Mouse (Mus musculus) forebrain, embryonic 15.5 days (tissue): ENCODE results near the gene 1700061G19Rik. TPM values are rescaled to one million over a fixed set of nuclear protein-coding genes. Genes with fewer than 3 reads are reported as not detected.

Experiments used
- ATAC-seq: fragments of 200-750 bp; cut with Nextera tagmentation; replicated peaks from 2 replicates; pipeline ENCODE4 v1.8.0; 2017; ENCODE audit warnings: mild to moderate bottlenecking, moderate TSS enrichment, moderate library complexity
- H3K27ac ChIP-seq: fragments of 300-500 bp; sonication (generic); replicated peaks from 2 replicates; pipeline ENCODE4 v1.5.1; 2015; ENCODE audit warnings: mild to moderate bottlenecking, inconsistent platforms
- H3K27me3 ChIP-seq: fragments of 300-500 bp; sonication (generic); 2 replicates; pipeline ENCODE4 v1.6.1; 2015; ENCODE audit warnings: inconsistent platforms
- H3K36me3 ChIP-seq: fragments of 300-500 bp; sonication (generic); 2 replicates; pipeline ENCODE4 v1.6.1; 2015; ENCODE audit warnings: mild to moderate bottlenecking, inconsistent platforms
- H3K4me1 ChIP-seq: fragments of 300-500 bp; sonication (generic); 2 replicates; pipeline ENCODE4 v1.6.1; 2015; ENCODE audit warnings: inconsistent platforms
- H3K4me2 ChIP-seq: fragments of 300-500 bp; sonication (generic); replicated peaks from 2 replicates; pipeline ENCODE4 v1.6.1; 2015; ENCODE audit warnings: mild to moderate bottlenecking, inconsistent platforms
- H3K4me3 ChIP-seq: fragments of 300-500 bp; sonication (generic); 2 replicates; pipeline ENCODE4 v1.5.1; 2015; ENCODE audit warnings: mild to moderate bottlenecking, inconsistent platforms
- H3K9ac ChIP-seq: fragments of 300-500 bp; sonication (generic); replicated peaks from 2 replicates; pipeline ENCODE4 v1.6.1; 2015; ENCODE audit warnings: mild to moderate bottlenecking, inconsistent platforms
- H3K9me3 ChIP-seq: fragments of 300-500 bp; sonication (generic); 2 replicates; pipeline ENCODE4 v1.6.1; 2016; ENCODE audit warnings: inconsistent platforms
- WGBS: fragments of 180-500 bp; shearing (Covaris S2); methylation state at CpG from one replicate; pipeline ENCODE4 v1.1.7; 2015; ENCODE audit warnings: mixed read lengths; 5-methylcytosine and 5-hydroxymethylcytosine counted together
- polyA plus RNA-seq: library from polyadenylated mRNA; unstranded; fragments of >200 nt; fragmentation: Nextera tagmentation; extraction: Ambion mirVana; gene quantifications from 2 replicates; pipeline ENCODE4 v1.2.1, GENCODE M21; 2015

The 1700061G19Rik gene
- polyA plus RNA-seq, 1 experiment from 2014 or later = 0.50 TPM

DNA sequence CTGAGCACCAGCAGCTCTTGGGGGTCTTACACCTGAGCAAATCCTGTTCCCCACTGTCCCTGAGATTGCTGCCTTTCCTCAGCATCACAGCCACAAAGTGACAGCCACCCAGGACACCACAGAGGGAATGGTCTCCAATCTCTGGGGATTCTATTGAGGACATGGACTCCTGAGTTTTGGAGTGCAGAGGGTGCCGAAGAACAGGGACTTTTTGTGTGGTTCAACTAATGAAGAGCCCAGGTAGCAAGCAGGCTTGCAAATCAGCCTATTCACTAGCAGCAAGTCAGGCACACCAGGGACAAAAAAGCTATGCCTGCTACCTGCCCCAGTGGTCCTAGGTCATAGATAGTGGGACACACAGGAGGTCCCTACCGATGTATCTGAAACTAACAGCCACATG is 58.1 kb downstream of the 1700061G19Rik start:
- ATAC-seq = no peak
- H3K27me3 ChIP-seq = no peaks in the 10 kb centered on the region
- H3K4me1 ChIP-seq = peaks cover 48% of the 10 kb centered on the region
- H3K36me3 ChIP-seq = no peaks in the 10 kb centered on the region
- H3K27ac ChIP-seq = no peak overlapping the region
- WGBS = 87% methylated on average over 2 of the region's 2 CpGs
- H3K4me3 ChIP-seq = peak overlapping the region; percentile 94; the same call in 1 of the 2 replicates
- peak overlapping the region; percentile 74 for H3K4me2 ChIP-seq
- H3K9me3 ChIP-seq = no peaks in the 10 kb centered on the region
- 0 out of 2 replicates have a peak overlapping the region, but pooled peaks have one; percentile 97 for H3K9ac ChIP-seq

DNA sequence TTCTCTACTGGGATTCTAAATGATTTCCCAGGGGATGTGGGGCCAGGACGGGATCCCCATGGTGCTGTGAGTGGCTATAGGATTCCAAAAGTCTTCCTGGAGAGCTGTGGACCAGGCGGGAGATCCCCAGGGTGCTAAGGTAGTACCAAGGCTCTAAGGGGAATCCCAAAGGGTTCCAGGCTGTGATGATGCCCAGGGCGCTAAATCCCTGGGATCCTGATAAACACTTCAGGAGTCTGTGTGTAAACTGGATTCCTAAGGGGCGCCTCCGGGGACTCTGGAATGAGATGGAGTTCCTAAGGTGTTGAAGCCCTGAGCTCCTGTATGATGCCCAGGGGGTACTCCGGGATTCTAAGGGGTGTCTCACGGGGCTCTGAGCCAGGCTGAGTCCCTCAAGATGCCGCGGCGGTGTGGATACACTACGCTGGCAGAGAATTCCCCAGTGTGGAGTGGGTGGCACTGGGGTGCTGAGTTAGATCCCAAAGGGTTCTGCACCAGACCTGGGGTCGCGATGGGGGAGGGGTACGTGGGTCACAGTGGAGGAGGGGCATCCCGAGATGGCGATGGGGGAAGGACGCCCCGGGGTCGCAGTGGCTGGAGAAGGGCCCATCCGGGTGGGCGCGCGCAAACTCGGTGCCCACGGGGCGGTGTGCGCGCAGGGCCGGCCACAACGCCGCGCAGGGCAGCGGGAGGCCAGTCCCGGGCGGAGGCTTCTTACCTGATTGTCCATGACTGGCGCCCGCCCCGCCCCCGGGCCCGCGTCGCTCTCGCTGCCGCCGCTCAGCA is 59.5 kb downstream of the 1700061G19Rik start:
- Histone ChIP-seq H3K4me1 (peaks cover 41% of the 10 kb centered on the region), H3K36me3 (no peaks in the 10 kb centered on the region), H3K27me3 (no peaks in the 10 kb centered on the region), H3K27ac (peak overlapping the region; percentile 78), H3K4me3 (peak overlapping the region; percentile 94), H3K4me2 (peak overlapping the region; percentile 74), H3K9me3 (no peaks in the 10 kb centered on the region), H3K9ac (peak overlapping the region; percentile 97)
- WGBS = under 1% methylated on average over 38 of the region's 45 CpGs
- peak; percentile 41 for ATAC-seq

DNA sequence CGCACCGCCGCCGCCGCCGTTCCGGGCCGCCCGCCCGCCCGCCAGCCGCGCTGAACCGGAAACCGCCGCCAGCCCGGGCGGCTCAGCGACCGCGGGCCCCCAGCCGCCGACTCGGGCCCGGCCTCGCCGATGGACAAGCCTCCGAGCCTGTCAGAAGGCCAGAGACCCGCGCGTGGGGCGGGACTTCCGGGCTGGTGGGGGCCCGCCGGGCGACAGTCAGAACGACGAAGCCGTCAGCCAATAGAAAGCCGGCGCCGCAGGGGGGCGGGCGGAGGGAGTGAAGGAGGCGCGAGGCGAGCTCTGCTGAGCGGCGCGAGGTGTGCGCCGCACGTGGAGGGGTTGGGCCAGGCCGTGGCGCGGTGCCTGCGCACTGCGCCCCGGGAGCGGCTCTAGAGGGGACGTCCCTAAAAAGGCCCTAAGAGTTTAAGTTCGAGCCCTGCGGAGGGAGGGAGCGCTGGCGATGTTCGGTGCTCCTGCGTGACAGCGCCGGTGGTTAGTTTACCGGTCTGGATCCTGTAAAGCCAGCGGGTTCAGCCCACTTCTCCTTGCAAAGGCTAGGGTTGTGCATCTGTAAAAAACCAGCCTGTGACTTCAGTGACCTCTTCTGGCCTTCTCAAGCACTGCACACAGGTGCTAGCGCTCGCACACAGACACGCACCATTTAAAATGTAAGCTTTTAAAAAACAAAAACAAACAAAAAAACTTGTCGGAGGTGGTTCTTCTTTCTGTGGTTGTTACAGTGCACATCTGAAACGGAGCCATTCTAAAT is 60.3 kb downstream of the 1700061G19Rik start, which contains the start of gene Mllt1:
Mllt1 (minus strand) TSS at position 53 of the 769 bp plus-strand sequence.
- H3K9ac ChIP-seq = peak within 1 kb of the TSS; percentile 97
- H3K36me3 ChIP-seq = no peaks in the 10 kb centered on the region
- H3K4me2 ChIP-seq = peak within 1 kb of the TSS; percentile 74
- H3K27me3 ChIP-seq = no peaks in the 10 kb centered on the region
- H3K4me1 ChIP-seq = peaks cover 41% of the 10 kb centered on the region
- H3K27ac ChIP-seq = peak within 1 kb of the TSS; percentile 78
- peak; percentile 98 for ATAC-seq
- H3K9me3 ChIP-seq = no peaks in the 10 kb centered on the region
- peak within 1 kb of the TSS; percentile 94 for H3K4me3 ChIP-seq
- 3% methylated on average over 74 of the region's 76 CpGs for WGBS

DNA sequence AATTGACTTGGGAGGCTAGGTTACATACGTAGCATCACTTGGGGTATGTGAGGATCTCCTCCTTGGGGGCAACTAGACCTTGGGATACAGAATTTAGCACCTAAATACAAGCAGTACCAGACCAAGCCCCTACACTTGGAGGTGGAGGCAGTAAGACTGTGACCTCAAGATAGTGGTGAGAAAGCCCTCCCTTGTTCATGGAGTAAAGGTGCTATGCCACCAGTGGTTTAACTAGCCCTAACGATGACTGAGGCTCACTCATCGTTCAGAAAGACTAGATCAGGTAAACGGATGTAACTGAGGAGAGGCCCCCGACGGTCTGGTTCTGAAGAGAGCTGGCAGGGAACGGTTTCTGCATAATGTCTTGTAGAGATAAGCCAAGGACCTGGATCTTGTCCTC is 61.5 kb downstream of the 1700061G19Rik start:
- Histone ChIP-seq H3K27ac (no peak overlapping the region), H3K27me3 (no peaks in the 10 kb centered on the region), H3K4me1 (peaks cover 34% of the 10 kb centered on the region), H3K9me3 (no peaks in the 10 kb centered on the region), H3K4me2 (no peak overlapping the region), H3K36me3 (no peaks in the 10 kb centered on the region), H3K4me3 (no peak overlapping the region), H3K9ac (no peak overlapping the region)
- 92% methylated on average over 7 of the region's 7 CpGs for WGBS
- ATAC-seq = no peak

Other genes with a start within 250 kb of the 1700061G19Rik start
- 47.7 and 49.9 TPM in 2 replicates for gene Lonp1, start 248.6 kb upstream of the 1700061G19Rik start, polyA plus RNA-seq
- gene Catsperd, start 247.3 kb upstream of the 1700061G19Rik start, polyA plus RNA-seq = 0.98 and 1.1 TPM in 2 replicates
- gene Ranbp3, start 202.2 kb upstream of the 1700061G19Rik start, polyA plus RNA-seq = 114 and 115 TPM in 2 replicates
- 425 and 444 TPM in 2 replicates for gene Ndufa11, start 157.7 kb upstream of the 1700061G19Rik start, polyA plus RNA-seq
- 18.4 and 20.3 TPM in 2 replicates for gene Vmac, start 157.5 kb upstream of the 1700061G19Rik start, polyA plus RNA-seq
- gene Nrtn, start 117.9 kb upstream of the 1700061G19Rik start, polyA plus RNA-seq = 0.97 and 1.2 TPM in 2 replicates
- gene Dus3l, start 110.7 kb upstream of the 1700061G19Rik start, polyA plus RNA-seq = 72.1 and 74.3 TPM in 2 replicates
- gene Prr22, start 105.2 kb upstream of the 1700061G19Rik start, polyA plus RNA-seq = 0.66 and 0.73 TPM in 2 replicates
- 4.4 and 4.5 TPM in 2 replicates for gene Rfx2, start 44.5 kb upstream of the 1700061G19Rik start, polyA plus RNA-seq
- not detected in 2 replicates for gene Acsbg2, start 1.0 kb upstream of the 1700061G19Rik start, polyA plus RNA-seq
- 88.4 and 91.1 TPM in 2 replicates for gene Mllt1, start 59.9 kb downstream of the 1700061G19Rik start, polyA plus RNA-seq
- gene Acer1, start 106.6 kb downstream of the 1700061G19Rik start, polyA plus RNA-seq = not detected in 2 replicates
- 162 and 175 TPM in 2 replicates for gene Clpp, start 114.8 kb downstream of the 1700061G19Rik start, polyA plus RNA-seq
- gene Alkbh7, start 121.9 kb downstream of the 1700061G19Rik start, polyA plus RNA-seq = 43.7 and 46.2 TPM in 2 replicates
- gene Pspn, start 124.5 kb downstream of the 1700061G19Rik start, polyA plus RNA-seq = 0.45 and 0.55 TPM in 2 replicates
- 80.4 and 81.7 TPM in 2 replicates for gene Gtf2f1, start 135.8 kb downstream of the 1700061G19Rik start, polyA plus RNA-seq
- gene Gm17949, start 136.0 kb downstream of the 1700061G19Rik start, polyA plus RNA-seq = 0.31 and 0.47 TPM in 2 replicates
- gene Khsrp, start 156.0 kb downstream of the 1700061G19Rik start, polyA plus RNA-seq = 35.2 and 37.0 TPM in 2 replicates
- gene Slc25a41, start 166.2 kb downstream of the 1700061G19Rik start, polyA plus RNA-seq = not detected in 2 replicates
- 1.3 and 2.0 TPM in 2 replicates for gene Crb3, start 183.6 kb downstream of the 1700061G19Rik start, polyA plus RNA-seq
- 27.6 and 29.1 TPM in 2 replicates for gene Slc25a23, start 184.4 kb downstream of the 1700061G19Rik start, polyA plus RNA-seq
- gene Dennd1c, start 203.0 kb downstream of the 1700061G19Rik start, polyA plus RNA-seq = 3.9 and 4.4 TPM in 2 replicates
- 239 and 253 TPM in 2 replicates for gene Tubb4a, start 212.3 kb downstream of the 1700061G19Rik start, polyA plus RNA-seq
- 10.2 and 10.3 TPM in 2 replicates for gene Tnfsf9, start 229.8 kb downstream of the 1700061G19Rik start, polyA plus RNA-seq